Mouse (Mus musculus): ENCODE data around the gene Anapc15-ps. TPM values are rescaled to one million over a fixed set of nuclear protein-coding genes. Genes with fewer than 3 reads are reported as not detected.
"Not testable (repeated sequence)": the region's sequence is repeated elsewhere in the genome, so short reads cannot be mapped to it uniquely, and the experiment has no call there.

Gene Anapc15-ps
- polyA plus RNA-seq, 1 experiment from 2014 or later: not detected

- Histone ChIP-seq H3K9ac (ENCODE audit: low read length) (no peak overlapping the region), H3K36me3 (ENCODE audit: control insufficient read depth, insufficient read depth, low read length) (no peaks in the 10 kb centered on the region), H3K9me3 (ENCODE audit: control insufficient read depth, low read length) (no peaks in the 10 kb centered on the region), H3K27me3 (ENCODE audit: control insufficient read depth, insufficient read depth, low read length) (no peaks in the 10 kb centered on the region), H3K4me3 (ENCODE audit: control insufficient read depth in 1 of 2, insufficient read depth in 1 of 2, low read depth in 1 of 2, low read length in 2 of 2) (no peak overlapping the region), H3K27ac (replicated peaks in 1 of 2; ENCODE audit: control insufficient read depth in 1 of 2, insufficient read depth in 1 of 2, low read depth in 2 of 2, low read length in 2 of 2) (no peak overlapping the region), H3K4me1 (ENCODE audit: control insufficient read depth in 2 of 2, insufficient read depth in 2 of 2, low read length in 2 of 2) (peaks cover 3 to 4% of the 10 kb centered on the region in 2 experiments; a peak in 1 of 4 replicates), H3K4me2 (ENCODE audit: low read length) (no peak overlapping the region)
- ATAC-seq (ENCODE audit: insufficient number of reproducible peaks, insufficient read depth, low FRiP score, low read depth): no peak
- 71% methylated on average over 5 of the region's 5 CpGs for WGBS
These were observed 31.9 kb downstream of the Anapc15-ps start for GRCm38 (mm10) chr10:95641335-95641734.

DNA sequence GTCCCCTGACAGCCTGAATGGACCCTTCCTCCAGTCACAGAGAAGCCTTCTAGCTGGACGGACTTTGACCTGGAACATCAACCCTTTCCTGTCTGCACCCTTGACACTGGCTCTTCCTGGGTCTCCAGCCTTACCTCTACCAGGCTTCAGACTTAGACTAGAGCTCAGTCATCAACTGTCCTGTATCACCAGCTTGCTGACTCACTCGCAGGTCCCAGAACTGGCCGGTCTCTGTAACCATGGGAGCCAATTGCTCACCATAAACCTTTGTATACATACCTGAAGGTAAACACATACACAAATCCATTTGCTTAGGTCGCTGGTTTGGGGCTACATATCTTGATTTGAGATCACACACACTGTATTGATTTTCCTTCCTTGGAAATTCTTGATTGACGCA is 33.8 kb downstream of the Anapc15-ps start:
- no peak for ATAC-seq (ENCODE audit: insufficient number of reproducible peaks, insufficient read depth, low FRiP score, low read depth)
- peaks cover 4 to 5% of the 10 kb centered on the region in 2 experiments; a peak in 2 of 4 replicates for H3K4me1 ChIP-seq (ENCODE audit: control insufficient read depth in 2 of 2, insufficient read depth in 2 of 2, low read length in 2 of 2)
- no peak overlapping the region for H3K4me2 ChIP-seq (ENCODE audit: low read length)
- H3K4me3 ChIP-seq (ENCODE audit: control insufficient read depth in 1 of 2, insufficient read depth in 1 of 2, low read depth in 1 of 2, low read length in 2 of 2): no peak overlapping the region
- H3K9me3 ChIP-seq (ENCODE audit: control insufficient read depth, low read length): no peaks in the 10 kb centered on the region
- no peaks in the 10 kb centered on the region for H3K36me3 ChIP-seq (ENCODE audit: control insufficient read depth, insufficient read depth, low read length)
- WGBS: 77% methylated on average over 5 of the region's 5 CpGs
- H3K27me3 ChIP-seq (ENCODE audit: control insufficient read depth, insufficient read depth, low read length): no peaks in the 10 kb centered on the region
- H3K27ac ChIP-seq (replicated peaks in 1 of 2; ENCODE audit: control insufficient read depth in 1 of 2, insufficient read depth in 1 of 2, low read depth in 2 of 2, low read length in 2 of 2): no peak overlapping the region
- no peak overlapping the region for H3K9ac ChIP-seq (ENCODE audit: low read length)

GRCm38 (mm10) chr10:95634751-95635150 is 38.5 kb downstream of the Anapc15-ps start:
- H3K4me1 ChIP-seq (ENCODE audit: control insufficient read depth in 2 of 2, insufficient read depth in 2 of 2, low read length in 2 of 2): peaks cover 0 to 5% of the 10 kb centered on the region in 2 experiments; a peak in 2 of 4 replicates
- no peak overlapping the region for H3K4me3 ChIP-seq (ENCODE audit: control insufficient read depth in 1 of 2, insufficient read depth in 1 of 2, low read depth in 1 of 2, low read length in 2 of 2)
- H3K27ac ChIP-seq (replicated peaks in 1 of 2; ENCODE audit: control insufficient read depth in 1 of 2, insufficient read depth in 1 of 2, low read depth in 2 of 2, low read length in 2 of 2): no peak overlapping the region
- H3K9me3 ChIP-seq (ENCODE audit: control insufficient read depth, low read length): no peaks in the 10 kb centered on the region
- no peak overlapping the region for H3K9ac ChIP-seq (ENCODE audit: low read length)
- no peaks in the 10 kb centered on the region for H3K27me3 ChIP-seq (ENCODE audit: control insufficient read depth, insufficient read depth, low read length)
- H3K4me2 ChIP-seq (ENCODE audit: low read length): no peak overlapping the region
- 0 out of 2 replicates have a peak, but pooled peaks have one; percentile 17 for ATAC-seq (ENCODE audit: insufficient number of reproducible peaks, insufficient read depth, low FRiP score, low read depth)
- H3K36me3 ChIP-seq (ENCODE audit: control insufficient read depth, insufficient read depth, low read length): no peaks in the 10 kb centered on the region
- 74% methylated on average over 15 of the region's 15 CpGs for WGBS

- H3K36me3 ChIP-seq (ENCODE audit: control insufficient read depth, insufficient read depth, low read length): no peaks in the 10 kb centered on the region
- H3K4me3 ChIP-seq (ENCODE audit: control insufficient read depth in 1 of 2, insufficient read depth in 1 of 2, low read depth in 1 of 2, low read length in 2 of 2): no peak overlapping the region
- H3K27me3 ChIP-seq (ENCODE audit: control insufficient read depth, insufficient read depth, low read length): no peaks in the 10 kb centered on the region
- peaks cover 0 to 5% of the 10 kb centered on the region in 2 experiments; a peak in 2 of 4 replicates for H3K4me1 ChIP-seq (ENCODE audit: control insufficient read depth in 2 of 2, insufficient read depth in 2 of 2, low read length in 2 of 2)
- H3K27ac ChIP-seq (replicated peaks in 1 of 2; ENCODE audit: control insufficient read depth in 1 of 2, insufficient read depth in 1 of 2, low read depth in 2 of 2, low read length in 2 of 2): 0 out of 4 replicates have a peak overlapping the region, but pooled peaks of 1 of the 2 experiments have one; percentile 8
- no peak overlapping the region for H3K4me2 ChIP-seq (ENCODE audit: low read length)
- no peak for ATAC-seq (ENCODE audit: insufficient number of reproducible peaks, insufficient read depth, low FRiP score, low read depth)
- H3K9ac ChIP-seq (ENCODE audit: low read length): no peak overlapping the region
- H3K9me3 ChIP-seq (ENCODE audit: control insufficient read depth, low read length): no peaks in the 10 kb centered on the region
- 75% methylated on average over 9 of the region's 9 CpGs for WGBS
These were observed 39.0 kb downstream of the Anapc15-ps start for GRCm38 (mm10) chr10:95634261-95634660.

DNA sequence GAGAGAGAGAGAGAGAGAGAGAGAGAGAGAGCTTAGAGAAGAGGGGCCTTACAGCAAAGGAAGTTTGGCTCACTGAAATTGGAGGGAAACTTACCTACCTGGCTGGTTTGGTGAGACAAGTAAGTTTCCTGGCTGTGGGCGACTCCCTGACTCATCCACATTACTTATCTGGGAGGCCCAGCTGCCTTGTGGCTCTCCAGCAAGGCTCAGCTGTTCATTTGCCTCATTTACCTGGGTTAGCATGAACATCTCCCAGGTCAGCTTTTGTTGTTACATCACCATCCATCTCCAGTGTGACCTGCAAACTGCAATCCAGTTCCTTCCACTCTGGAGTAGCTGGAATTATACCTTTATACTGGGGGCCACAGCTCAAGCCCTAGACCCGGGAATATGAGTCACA is 41.7 kb downstream of the Anapc15-ps start:
- H3K4me3 ChIP-seq (ENCODE audit: control insufficient read depth in 1 of 2, insufficient read depth in 1 of 2, low read depth in 1 of 2, low read length in 2 of 2): no peak overlapping the region
- no peak overlapping the region for H3K4me2 ChIP-seq (ENCODE audit: low read length)
- no peaks in the 10 kb centered on the region for H3K9me3 ChIP-seq (ENCODE audit: control insufficient read depth, low read length)
- no peak overlapping the region for H3K9ac ChIP-seq (ENCODE audit: low read length)
- WGBS: 67% methylated on average over 2 of the region's 2 CpGs
- H3K27ac ChIP-seq (replicated peaks in 1 of 2; ENCODE audit: control insufficient read depth in 1 of 2, insufficient read depth in 1 of 2, low read depth in 2 of 2, low read length in 2 of 2): no peak overlapping the region
- peaks cover 0 to 5% of the 10 kb centered on the region in 2 experiments; a peak in 2 of 4 replicates for H3K4me1 ChIP-seq (ENCODE audit: control insufficient read depth in 2 of 2, insufficient read depth in 2 of 2, low read length in 2 of 2)
- ATAC-seq (ENCODE audit: insufficient number of reproducible peaks, insufficient read depth, low FRiP score, low read depth): no peak
- H3K27me3 ChIP-seq (ENCODE audit: control insufficient read depth, insufficient read depth, low read length): no peaks in the 10 kb centered on the region
- H3K36me3 ChIP-seq (ENCODE audit: control insufficient read depth, insufficient read depth, low read length): no peaks in the 10 kb centered on the region

GRCm38 (mm10) chr10:95630726-95631345 is 42.4 kb downstream of the Anapc15-ps start:
- H3K27me3 ChIP-seq (ENCODE audit: control insufficient read depth, insufficient read depth, low read length): no peaks in the 10 kb centered on the region
- H3K9me3 ChIP-seq (ENCODE audit: control insufficient read depth, low read length): no peaks in the 10 kb centered on the region
- H3K27ac ChIP-seq (replicated peaks in 1 of 2; ENCODE audit: control insufficient read depth in 1 of 2, insufficient read depth in 1 of 2, low read depth in 2 of 2, low read length in 2 of 2): no peak overlapping the region
- 71% methylated on average over 10 of the region's 10 CpGs for WGBS
- no peak overlapping the region for H3K9ac ChIP-seq (ENCODE audit: low read length)
- no peak for ATAC-seq (ENCODE audit: insufficient number of reproducible peaks, insufficient read depth, low FRiP score, low read depth)
- peaks cover 0 to 5% of the 10 kb centered on the region in 2 experiments; a peak in 2 of 4 replicates for H3K4me1 ChIP-seq (ENCODE audit: control insufficient read depth in 2 of 2, insufficient read depth in 2 of 2, low read length in 2 of 2)
- no peak overlapping the region for H3K4me3 ChIP-seq (ENCODE audit: control insufficient read depth in 1 of 2, insufficient read depth in 1 of 2, low read depth in 1 of 2, low read length in 2 of 2)
- H3K36me3 ChIP-seq (ENCODE audit: control insufficient read depth, insufficient read depth, low read length): no peaks in the 10 kb centered on the region
- no peak overlapping the region for H3K4me2 ChIP-seq (ENCODE audit: low read length)

- H3K36me3 ChIP-seq (ENCODE audit: control insufficient read depth, insufficient read depth, low read length); H3K4me3 ChIP-seq (ENCODE audit: control insufficient read depth in 1 of 2, insufficient read depth in 1 of 2, low read depth in 1 of 2, low read length in 2 of 2); H3K27ac ChIP-seq (replicated peaks in 1 of 2; ENCODE audit: control insufficient read depth in 1 of 2, insufficient read depth in 1 of 2, low read depth in 2 of 2, low read length in 2 of 2); H3K4me1 ChIP-seq (ENCODE audit: control insufficient read depth in 2 of 2, insufficient read depth in 2 of 2, low read length in 2 of 2); H3K9me3 ChIP-seq (ENCODE audit: control insufficient read depth, low read length); H3K9ac ChIP-seq (ENCODE audit: low read length); H3K4me2 ChIP-seq (ENCODE audit: low read length); ATAC-seq (ENCODE audit: insufficient number of reproducible peaks, insufficient read depth, low FRiP score, low read depth); H3K27me3 ChIP-seq (ENCODE audit: control insufficient read depth, insufficient read depth, low read length): not testable (repeated sequence)
- WGBS: 85% methylated on average over 4 of the region's 4 CpGs
These were observed 43.1 kb downstream of the Anapc15-ps start for GRCm38 (mm10) chr10:95630166-95630565.

- no peak overlapping the region for H3K27ac ChIP-seq (replicated peaks in 1 of 2; ENCODE audit: control insufficient read depth in 1 of 2, insufficient read depth in 1 of 2, low read depth in 2 of 2, low read length in 2 of 2)
- no peak overlapping the region for H3K4me2 ChIP-seq (ENCODE audit: low read length)
- H3K9ac ChIP-seq (ENCODE audit: low read length): no peak overlapping the region
- no peaks in the 10 kb centered on the region for H3K36me3 ChIP-seq (ENCODE audit: control insufficient read depth, insufficient read depth, low read length)
- no peak for ATAC-seq (ENCODE audit: insufficient number of reproducible peaks, insufficient read depth, low FRiP score, low read depth)
- H3K4me3 ChIP-seq (ENCODE audit: control insufficient read depth in 1 of 2, insufficient read depth in 1 of 2, low read depth in 1 of 2, low read length in 2 of 2): no peak overlapping the region
- H3K4me1 ChIP-seq (ENCODE audit: control insufficient read depth in 2 of 2, insufficient read depth in 2 of 2, low read length in 2 of 2): peaks cover 3 to 9% of the 10 kb centered on the region in 2 experiments
- no peaks in the 10 kb centered on the region for H3K9me3 ChIP-seq (ENCODE audit: control insufficient read depth, low read length)
- no peaks in the 10 kb centered on the region for H3K27me3 ChIP-seq (ENCODE audit: control insufficient read depth, insufficient read depth, low read length)
- 70% methylated on average over 2 of the region's 2 CpGs for WGBS
These were observed 44.9 kb downstream of the Anapc15-ps start for GRCm38 (mm10) chr10:95628338-95628737.

Measured in heart, embryonic 14.5 days (tissue).